Mouse (Mus musculus): ENCODE results near the gene Wasf1. TPM values are rescaled to one million over a fixed set of nuclear protein-coding genes. Genes with fewer than 3 reads are reported as not detected.

The Wasf1 gene
- polyA plus RNA-seq, 1 experiment = 0.36 TPM

GRCm38 (mm10) chr10:40850644-40851043 is 32.6 kb upstream of the Wasf1 start:
- no peak for DNase-seq (ENCODE audit: low read depth in 1 of 2, low spot score in 2 of 2)
- TF ChIP-seq POLR2A (IDR thresholded peaks at IDR 0.05; ENCODE audit: low read depth, low read length) (no peak), CTCF (IDR thresholded peaks at IDR 0.05; ENCODE audit: extremely low read depth, insufficient read depth, insufficient read length, insufficient replicate concordance) (no peak)
- no peaks in the 10 kb centered on the region for H3K4me1 ChIP-seq (ENCODE audit: control insufficient read depth, insufficient read depth, insufficient read length)
- H3K36me3 ChIP-seq (ENCODE audit: control insufficient read depth, insufficient read depth, low read length) = peaks cover 24% of the 10 kb centered on the region
- H3K4me3 ChIP-seq (ENCODE audit: extremely low read depth, insufficient read depth, insufficient read length) = no peak overlapping the region
- no peaks in the 10 kb centered on the region for H3K27me3 ChIP-seq (ENCODE audit: control insufficient read depth, insufficient read depth, low read length)
- no peak overlapping the region for H3K27ac ChIP-seq (ENCODE audit: insufficient read depth, low read length)
- 74% methylated on average over 2 of the region's 2 CpGs for WGBS

GRCm38 (mm10) chr10:40851138-40851537 is 32.1 kb upstream of the Wasf1 start:
- no peak for DNase-seq (ENCODE audit: low read depth in 1 of 2, low spot score in 2 of 2)
- no peaks in the 10 kb centered on the region for H3K27me3 ChIP-seq (ENCODE audit: control insufficient read depth, insufficient read depth, low read length)
- no peak overlapping the region for H3K4me3 ChIP-seq (ENCODE audit: extremely low read depth, insufficient read depth, insufficient read length)
- H3K27ac ChIP-seq (ENCODE audit: insufficient read depth, low read length) = no peak overlapping the region
- TF ChIP-seq CTCF (IDR thresholded peaks at IDR 0.05; ENCODE audit: extremely low read depth, insufficient read depth, insufficient read length, insufficient replicate concordance) (no peak), POLR2A (IDR thresholded peaks at IDR 0.05; ENCODE audit: low read depth, low read length) (no peak)
- peaks cover 24% of the 10 kb centered on the region for H3K36me3 ChIP-seq (ENCODE audit: control insufficient read depth, insufficient read depth, low read length)
- no peaks in the 10 kb centered on the region for H3K4me1 ChIP-seq (ENCODE audit: control insufficient read depth, insufficient read depth, insufficient read length)

GRCm38 (mm10) chr10:40855616-40856015 is 27.7 kb upstream of the Wasf1 start:
- Histone ChIP-seq H3K36me3 (ENCODE audit: control insufficient read depth, insufficient read depth, low read length) (peaks cover 8% of the 10 kb centered on the region; the same call in 1 of the 2 replicates), H3K27ac (ENCODE audit: insufficient read depth, low read length) (no peak overlapping the region), H3K4me3 (ENCODE audit: extremely low read depth, insufficient read depth, insufficient read length) (no peak overlapping the region), H3K4me1 (ENCODE audit: control insufficient read depth, insufficient read depth, insufficient read length) (no peaks in the 10 kb centered on the region), H3K27me3 (ENCODE audit: control insufficient read depth, insufficient read depth, low read length) (no peaks in the 10 kb centered on the region)
- TF ChIP-seq POLR2A (IDR thresholded peaks at IDR 0.05; ENCODE audit: low read depth, low read length) = no peak
- TF ChIP-seq CTCF (IDR thresholded peaks at IDR 0.05; ENCODE audit: extremely low read depth, insufficient read depth, insufficient read length, insufficient replicate concordance) = no peak
- DNase-seq (ENCODE audit: low read depth in 1 of 2, low spot score in 2 of 2) = no peak
- 58% methylated on average over 2 of the region's 2 CpGs for WGBS

GRCm38 (mm10) chr10:40856703-40857102 is 26.6 kb upstream of the Wasf1 start:
- Histone ChIP-seq H3K27ac (ENCODE audit: insufficient read depth, low read length) (no peak overlapping the region), H3K27me3 (ENCODE audit: control insufficient read depth, insufficient read depth, low read length) (no peaks in the 10 kb centered on the region)

GRCm38 (mm10) chr10:40857599-40857998 is 25.7 kb upstream of the Wasf1 start:
- no peak for DNase-seq (ENCODE audit: low read depth in 1 of 2, low spot score in 2 of 2)
- H3K36me3 ChIP-seq (ENCODE audit: control insufficient read depth, insufficient read depth, low read length) = peaks cover 3% of the 10 kb centered on the region; the same call in 1 of the 2 replicates
- 87% methylated on average over 8 of the region's 8 CpGs for WGBS
- no peak for TF ChIP-seq POLR2A (IDR thresholded peaks at IDR 0.05; ENCODE audit: low read depth, low read length)
- no peak for TF ChIP-seq CTCF (IDR thresholded peaks at IDR 0.05; ENCODE audit: extremely low read depth, insufficient read depth, insufficient read length, insufficient replicate concordance)
- no peaks in the 10 kb centered on the region for H3K27me3 ChIP-seq (ENCODE audit: control insufficient read depth, insufficient read depth, low read length)
- no peaks in the 10 kb centered on the region for H3K4me1 ChIP-seq (ENCODE audit: control insufficient read depth, insufficient read depth, insufficient read length)
- no peak overlapping the region for H3K27ac ChIP-seq (ENCODE audit: insufficient read depth, low read length)
- no peak overlapping the region for H3K4me3 ChIP-seq (ENCODE audit: extremely low read depth, insufficient read depth, insufficient read length)

More at GRCm38 (mm10) chr10:40856703-40857102, 26.6 kb upstream of the Wasf1 start:
- 96% methylated on average over 7 of the region's 7 CpGs for WGBS
- no peak overlapping the region for H3K4me3 ChIP-seq (ENCODE audit: extremely low read depth, insufficient read depth, insufficient read length)
- peaks cover 5% of the 10 kb centered on the region; the same call in 1 of the 2 replicates for H3K36me3 ChIP-seq (ENCODE audit: control insufficient read depth, insufficient read depth, low read length)
- no peaks in the 10 kb centered on the region for H3K4me1 ChIP-seq (ENCODE audit: control insufficient read depth, insufficient read depth, insufficient read length)
- TF ChIP-seq POLR2A (IDR thresholded peaks at IDR 0.05; ENCODE audit: low read depth, low read length) (no peak), CTCF (IDR thresholded peaks at IDR 0.05; ENCODE audit: extremely low read depth, insufficient read depth, insufficient read length, insufficient replicate concordance) (no peak)
- DNase-seq (ENCODE audit: low read depth in 1 of 2, low spot score in 2 of 2) = no peak

- DNase-seq (ENCODE audit: low read depth in 1 of 2, low spot score in 2 of 2) = no peak
- Histone ChIP-seq H3K36me3 (ENCODE audit: control insufficient read depth, insufficient read depth, low read length) (peaks cover 4% of the 10 kb centered on the region), H3K4me3 (ENCODE audit: extremely low read depth, insufficient read depth, insufficient read length) (no peak overlapping the region), H3K27ac (ENCODE audit: insufficient read depth, low read length) (no peak overlapping the region), H3K4me1 (ENCODE audit: control insufficient read depth, insufficient read depth, insufficient read length) (no peaks in the 10 kb centered on the region; the same call in 1 of the 2 replicates), H3K27me3 (ENCODE audit: control insufficient read depth, insufficient read depth, low read length) (no peaks in the 10 kb centered on the region)
- TF ChIP-seq CTCF (IDR thresholded peaks at IDR 0.05; ENCODE audit: extremely low read depth, insufficient read depth, insufficient read length, insufficient replicate concordance) = no peak
- no peak for TF ChIP-seq POLR2A (IDR thresholded peaks at IDR 0.05; ENCODE audit: low read depth, low read length)
- WGBS = 91% methylated on average over 2 of the region's 2 CpGs
These were observed 15.2 kb upstream of the Wasf1 start for GRCm38 (mm10) chr10:40868081-40868480.

GRCm38 (mm10) chr10:40871301-40871700 is 12.0 kb upstream of the Wasf1 start:
- no peak overlapping the region for H3K27ac ChIP-seq (ENCODE audit: insufficient read depth, low read length)
- H3K27me3 ChIP-seq (ENCODE audit: control insufficient read depth, insufficient read depth, low read length) = no peaks in the 10 kb centered on the region
- H3K4me1 ChIP-seq (ENCODE audit: control insufficient read depth, insufficient read depth, insufficient read length) = no peaks in the 10 kb centered on the region; the same call in 1 of the 2 replicates
- TF ChIP-seq POLR2A (IDR thresholded peaks at IDR 0.05; ENCODE audit: low read depth, low read length) = no peak
- TF ChIP-seq CTCF (IDR thresholded peaks at IDR 0.05; ENCODE audit: extremely low read depth, insufficient read depth, insufficient read length, insufficient replicate concordance) = no peak
- no peak overlapping the region for H3K4me3 ChIP-seq (ENCODE audit: extremely low read depth, insufficient read depth, insufficient read length)
- DNase-seq (ENCODE audit: low read depth in 1 of 2, low spot score in 2 of 2) = no peak
- peaks cover 4% of the 10 kb centered on the region; the same call in 1 of the 2 replicates for H3K36me3 ChIP-seq (ENCODE audit: control insufficient read depth, insufficient read depth, low read length)
- 95% methylated on average over 2 of the region's 2 CpGs for WGBS
